Mouse (Mus musculus): ENCODE data around the gene Oser1. TPM values are rescaled to one million over a fixed set of nuclear protein-coding genes. Genes with fewer than 3 reads are reported as not detected.
"Not testable (repeated sequence)": the region's sequence is repeated elsewhere in the genome, so short reads cannot be mapped to it uniquely, and the experiment has no call there.

Gene Oser1
- polyA plus RNA-seq, 1 experiment from 2014 or later, result 79.1 TPM

GRCm38 (mm10) chr2:163462386-163462785 is 37.9 kb upstream of the Oser1 start:
- no peak for ATAC-seq (replicated peaks)
- 82% methylated on average over 5 of the region's 5 CpGs for WGBS

GRCm38 (mm10) chr2:163461307-163461706 is 36.8 kb upstream of the Oser1 start:
- H3K27me3 ChIP-seq; H3K9me3 ChIP-seq; H3K27ac ChIP-seq (replicated peaks); H3K9ac ChIP-seq (replicated peaks); H3K36me3 ChIP-seq; H3K4me2 ChIP-seq (replicated peaks); ATAC-seq (replicated peaks); H3K4me3 ChIP-seq: not testable (repeated sequence)
- 0 out of 2 replicates have a peak, but pooled peaks cover 11% of the 10 kb centered on the region for H3K4me1 ChIP-seq
- 91% methylated on average over 9 of the region's 9 CpGs for WGBS

More at GRCm38 (mm10) chr2:163462386-163462785, 37.9 kb upstream of the Oser1 start:
- H3K27ac ChIP-seq (replicated peaks), result no peak overlapping the region
- H3K4me3 ChIP-seq, result no peak overlapping the region
- H3K4me2 ChIP-seq (replicated peaks), result no peak overlapping the region
- no peak overlapping the region for H3K9ac ChIP-seq (replicated peaks)
- H3K27me3 ChIP-seq, result no peaks in the 10 kb centered on the region
- H3K36me3 ChIP-seq, result no peaks in the 10 kb centered on the region
- 0 out of 2 replicates have a peak, but pooled peaks cover 11% of the 10 kb centered on the region for H3K4me1 ChIP-seq
- H3K9me3 ChIP-seq, result no peaks in the 10 kb centered on the region

GRCm38 (mm10) chr2:163460622-163461021 is 36.1 kb upstream of the Oser1 start:
- no peak overlapping the region for H3K4me3 ChIP-seq
- no peaks in the 10 kb centered on the region for H3K27me3 ChIP-seq
- no peaks in the 10 kb centered on the region for H3K9me3 ChIP-seq
- H3K36me3 ChIP-seq, result 0 out of 2 replicates have a peak, but pooled peaks cover under 1% of the 10 kb centered on the region
- no peak overlapping the region for H3K4me2 ChIP-seq (replicated peaks)
- no peak overlapping the region for H3K9ac ChIP-seq (replicated peaks)
- H3K4me1 ChIP-seq, result 0 out of 2 replicates have a peak, but pooled peaks cover 11% of the 10 kb centered on the region
- H3K27ac ChIP-seq (replicated peaks), result no peak overlapping the region
- no peak for ATAC-seq (replicated peaks)
- 89% methylated on average over 8 of the region's 8 CpGs for WGBS

DNA sequence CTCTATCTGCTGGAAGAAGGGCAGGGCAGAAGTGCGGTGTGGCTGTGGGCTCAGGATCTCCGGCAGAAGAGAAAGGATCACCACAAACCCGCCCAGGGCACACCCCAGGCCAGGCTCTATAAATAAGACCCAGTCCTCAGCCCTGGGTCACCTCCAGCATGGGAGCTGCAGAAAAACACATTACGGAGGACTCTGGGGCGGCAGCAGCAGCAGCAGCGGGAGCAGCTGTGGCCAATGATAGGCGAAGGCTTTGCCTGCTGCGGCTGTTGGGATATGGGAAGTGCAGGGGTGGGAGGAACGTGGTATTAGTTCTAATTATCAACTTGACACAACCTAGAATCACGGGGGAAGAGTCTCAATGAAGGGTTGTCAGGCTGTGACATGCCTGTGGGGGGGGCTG is 34.9 kb upstream of the Oser1 start:
- ATAC-seq (replicated peaks), result peak; percentile 63
- H3K4me3 ChIP-seq, result peak overlapping the region; percentile 12; the same call in 1 of the 2 replicates
- H3K9ac ChIP-seq (replicated peaks), result no peak overlapping the region
- no peaks in the 10 kb centered on the region for H3K9me3 ChIP-seq
- 0 out of 2 replicates have a peak, but pooled peaks cover 11% of the 10 kb centered on the region for H3K4me1 ChIP-seq
- peak overlapping the region; percentile 32 for H3K4me2 ChIP-seq (replicated peaks)
- WGBS, result 30% methylated on average over 10 of the region's 10 CpGs
- no peaks in the 10 kb centered on the region for H3K27me3 ChIP-seq
- H3K36me3 ChIP-seq, result peaks cover 8% of the 10 kb centered on the region
- H3K27ac ChIP-seq (replicated peaks), result no peak overlapping the region

- H3K27ac ChIP-seq (replicated peaks), result no peak overlapping the region
- peaks cover 15% of the 10 kb centered on the region for H3K36me3 ChIP-seq
- ATAC-seq (replicated peaks), result peak; percentile 38; the same call in 1 of the 2 replicates
- peak overlapping the region; percentile 32 for H3K4me2 ChIP-seq (replicated peaks)
- H3K9ac ChIP-seq (replicated peaks), result no peak overlapping the region
- no peaks in the 10 kb centered on the region for H3K9me3 ChIP-seq
- 0 out of 2 replicates have a peak, but pooled peaks cover 11% of the 10 kb centered on the region for H3K4me1 ChIP-seq
- WGBS, result 57% methylated on average over 27 of the region's 27 CpGs
- 0 out of 2 replicates have a peak overlapping the region, but pooled peaks have one; percentile 12 for H3K4me3 ChIP-seq
- no peaks in the 10 kb centered on the region for H3K27me3 ChIP-seq
Measured at GRCm38 (mm10) chr2:163458539-163459265, 34.2 kb upstream of the Oser1 start.

GRCm38 (mm10) chr2:163453378-163453777 is 28.9 kb upstream of the Oser1 start:
- no peak for ATAC-seq (replicated peaks)

GRCm38 (mm10) chr2:163452738-163453137 is 28.2 kb upstream of the Oser1 start:
- Histone ChIP-seq H3K27ac (replicated peaks) (no peak overlapping the region), H3K4me2 (replicated peaks) (no peak overlapping the region), H3K4me1 (peaks cover 5% of the 10 kb centered on the region; the same call in 1 of the 2 replicates), H3K36me3 (peaks cover 35% of the 10 kb centered on the region), H3K27me3 (no peaks in the 10 kb centered on the region), H3K4me3 (no peak overlapping the region), H3K9ac (replicated peaks) (no peak overlapping the region), H3K9me3 (no peaks in the 10 kb centered on the region)
- WGBS, result 90% methylated on average over 6 of the region's 6 CpGs
- ATAC-seq (replicated peaks), result no peak

More at GRCm38 (mm10) chr2:163453378-163453777, 28.9 kb upstream of the Oser1 start:
- no peak overlapping the region for H3K27ac ChIP-seq (replicated peaks)
- peaks cover 35% of the 10 kb centered on the region for H3K36me3 ChIP-seq
- no peak overlapping the region for H3K4me3 ChIP-seq
- H3K9me3 ChIP-seq, result no peaks in the 10 kb centered on the region
- no peak overlapping the region for H3K4me2 ChIP-seq (replicated peaks)
- 91% methylated on average over 13 of the region's 13 CpGs for WGBS
- peaks cover 5% of the 10 kb centered on the region; the same call in 1 of the 2 replicates for H3K4me1 ChIP-seq
- H3K9ac ChIP-seq (replicated peaks), result no peak overlapping the region
- no peaks in the 10 kb centered on the region for H3K27me3 ChIP-seq

GRCm38 (mm10) chr2:163450668-163451295 is 26.3 kb upstream of the Oser1 start:
- Histone ChIP-seq H3K9ac (replicated peaks) (no peak overlapping the region), H3K4me2 (replicated peaks) (no peak overlapping the region), H3K27me3 (no peaks in the 10 kb centered on the region), H3K27ac (replicated peaks) (no peak overlapping the region), H3K36me3 (peaks cover 43% of the 10 kb centered on the region), H3K4me3 (no peak overlapping the region), H3K4me1 (peaks cover 5% of the 10 kb centered on the region; the same call in 1 of the 2 replicates), H3K9me3 (no peaks in the 10 kb centered on the region)
- 58% methylated on average over 6 of the region's 6 CpGs for WGBS
- peak; percentile 71 for ATAC-seq (replicated peaks)

- Histone ChIP-seq H3K27me3 (no peaks in the 10 kb centered on the region), H3K4me1 (peaks cover 5% of the 10 kb centered on the region; the same call in 1 of the 2 replicates), H3K9me3 (no peaks in the 10 kb centered on the region), H3K9ac (replicated peaks) (no peak overlapping the region), H3K4me3 (no peak overlapping the region), H3K4me2 (replicated peaks) (no peak overlapping the region), H3K36me3 (peaks cover 34% of the 10 kb centered on the region), H3K27ac (replicated peaks) (no peak overlapping the region)
- no peak for ATAC-seq (replicated peaks)
- WGBS, result 75% methylated on average over 3 of the region's 3 CpGs
Measured at GRCm38 (mm10) chr2:163449276-163449675, 24.8 kb upstream of the Oser1 start.

DNA sequence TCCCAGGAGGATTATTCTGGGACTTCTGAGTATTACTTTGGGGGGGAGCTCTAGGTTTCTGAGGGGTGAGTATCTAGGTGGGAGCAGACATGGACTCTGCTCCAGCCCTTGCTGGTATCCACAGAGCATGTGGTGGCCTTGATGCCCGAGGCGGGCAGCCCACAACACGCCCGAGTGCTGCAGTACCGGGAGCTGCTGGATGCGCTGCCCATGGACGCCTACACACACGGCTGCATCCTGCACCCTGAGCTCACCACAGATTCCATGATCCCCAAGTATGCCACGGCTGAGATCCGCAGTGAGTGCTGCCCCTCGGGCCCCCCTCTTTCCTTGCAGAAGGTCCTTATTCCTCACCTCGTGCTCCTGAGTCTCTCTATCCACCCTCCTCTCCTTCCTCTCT is 22.9 kb upstream of the Oser1 start:
- peaks cover 5% of the 10 kb centered on the region; the same call in 1 of the 2 replicates for H3K4me1 ChIP-seq
- H3K27me3 ChIP-seq, result no peaks in the 10 kb centered on the region
- no peak overlapping the region for H3K9ac ChIP-seq (replicated peaks)
- H3K36me3 ChIP-seq, result peaks cover 24% of the 10 kb centered on the region
- H3K4me2 ChIP-seq (replicated peaks), result no peak overlapping the region
- ATAC-seq (replicated peaks), result no peak
- no peaks in the 10 kb centered on the region for H3K9me3 ChIP-seq
- no peak overlapping the region for H3K27ac ChIP-seq (replicated peaks)
- no peak overlapping the region for H3K4me3 ChIP-seq
- WGBS, result 82% methylated on average over 12 of the region's 12 CpGs

DNA sequence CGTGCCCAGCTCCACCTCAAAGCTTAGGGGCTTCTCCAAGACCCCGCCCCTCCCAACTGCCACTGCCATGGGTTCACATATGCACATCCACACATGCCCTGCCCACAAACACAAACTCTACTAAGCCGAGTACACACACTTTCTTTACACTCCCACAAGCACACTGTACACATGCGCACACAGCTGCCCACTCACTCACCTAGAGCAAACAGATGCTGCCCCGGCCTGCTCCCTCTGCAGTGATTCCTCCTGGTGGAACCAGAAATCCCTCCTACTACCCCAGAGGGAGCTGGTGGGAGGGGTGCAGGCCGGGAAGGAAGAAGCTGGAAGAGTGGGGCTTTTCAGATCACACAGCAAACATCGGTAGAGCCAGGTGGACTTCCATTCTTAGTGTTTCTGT is 19.5 kb upstream of the Oser1 start:
- 79% methylated on average over 7 of the region's 7 CpGs for WGBS
- Histone ChIP-seq H3K27me3 (no peaks in the 10 kb centered on the region), H3K36me3 (peaks cover 14% of the 10 kb centered on the region; the same call in 1 of the 2 replicates), H3K4me1 (peaks cover 18% of the 10 kb centered on the region), H3K4me3 (no peak overlapping the region), H3K9me3 (no peaks in the 10 kb centered on the region), H3K9ac (replicated peaks) (no peak overlapping the region), H3K27ac (replicated peaks) (no peak overlapping the region), H3K4me2 (replicated peaks) (no peak overlapping the region)
- ATAC-seq (replicated peaks), result no peak

DNA sequence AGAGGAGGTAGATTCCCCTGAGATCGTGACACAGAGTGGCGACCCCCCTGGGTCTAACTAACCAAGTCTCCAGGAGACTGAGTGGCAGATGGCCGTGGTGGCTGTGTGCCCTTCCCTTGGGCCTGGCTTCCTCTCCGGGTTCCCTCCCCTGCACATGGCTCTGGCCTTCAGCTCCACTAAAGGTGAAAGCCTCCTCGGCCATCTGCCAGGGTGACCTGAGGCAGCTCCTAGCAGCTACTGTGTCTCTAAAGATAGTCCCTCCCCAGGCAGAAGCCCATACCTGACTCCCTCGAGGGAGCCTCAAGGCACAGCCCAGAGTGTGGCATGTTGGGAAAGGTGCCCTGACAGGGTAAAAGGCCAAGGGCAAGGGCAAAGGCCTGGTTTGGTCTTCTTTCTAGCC is 19.0 kb upstream of the Oser1 start:
- 73% methylated on average over 6 of the region's 6 CpGs for WGBS
- no peak overlapping the region for H3K4me2 ChIP-seq (replicated peaks)

More for the DNA sequence above, 19.0 kb upstream of the Oser1 start:
- no peaks in the 10 kb centered on the region for H3K9me3 ChIP-seq
- H3K36me3 ChIP-seq, result peaks cover 9% of the 10 kb centered on the region; the same call in 1 of the 2 replicates
- H3K27ac ChIP-seq (replicated peaks), result no peak overlapping the region
- H3K27me3 ChIP-seq, result no peaks in the 10 kb centered on the region
- no peak for ATAC-seq (replicated peaks)
- H3K9ac ChIP-seq (replicated peaks), result no peak overlapping the region
- peaks cover 19% of the 10 kb centered on the region for H3K4me1 ChIP-seq
- no peak overlapping the region for H3K4me3 ChIP-seq

Data from forebrain, embryonic 15.5 days (tissue).